Mouse (Mus musculus) lung, postnatal 36 days (tissue): ENCODE measurements at regions not wholly inside any gene's neighbourhood (a gene's known extent, or its start where the extent isn't known, plus 50 kb on each side); places are given as distances from the start of the nearest gene placed in this dataset.

ENCODE experiments used
- DNase-seq: peaks from one replicate; pipeline ENCODE4 v3.0.0; 2022; ENCODE audit warnings: mixed read lengths

DNA sequence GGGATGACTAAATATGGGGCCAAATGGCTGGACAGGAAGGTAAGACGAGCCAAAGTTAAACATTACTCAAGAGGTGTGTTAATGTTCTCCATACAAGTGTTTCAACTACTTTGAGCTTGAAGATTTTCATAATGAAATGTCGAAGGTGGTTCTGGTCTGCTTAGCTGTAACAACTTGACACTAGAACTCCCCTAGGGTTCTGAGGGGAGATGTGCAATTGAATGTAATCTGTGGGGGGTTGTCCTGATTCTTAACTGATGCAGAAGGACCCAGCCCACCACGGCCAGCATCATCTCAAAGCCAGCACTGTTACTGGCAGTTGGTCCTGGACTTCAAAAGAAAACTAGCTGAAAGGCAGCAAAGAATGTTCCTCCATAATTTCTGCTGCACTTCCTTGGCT, 55.3 kb downstream of the Gpr88 start:
- no peak for DNase-seq

DNA sequence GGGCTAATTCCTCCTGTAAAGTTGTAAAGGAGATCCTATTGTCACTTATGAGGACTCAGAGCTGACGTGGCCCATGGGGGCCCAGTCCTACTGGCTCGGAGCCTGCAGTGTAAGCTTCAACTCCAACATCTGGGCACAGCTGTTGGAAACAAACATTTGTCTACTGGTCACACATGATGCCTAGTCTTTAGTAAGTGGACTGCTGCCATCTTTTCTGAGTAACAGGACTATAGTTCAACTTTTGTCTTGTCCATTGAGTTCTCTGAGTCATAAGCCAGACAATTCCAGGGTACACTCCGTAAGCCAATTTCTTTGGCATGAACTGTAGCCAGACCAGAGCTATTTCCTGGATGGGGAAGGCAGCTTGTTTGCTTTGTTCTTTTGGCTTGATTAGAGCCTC, 58.6 kb downstream of the Gpr88 start:
- DNase-seq, result peak; percentile 71

DNA sequence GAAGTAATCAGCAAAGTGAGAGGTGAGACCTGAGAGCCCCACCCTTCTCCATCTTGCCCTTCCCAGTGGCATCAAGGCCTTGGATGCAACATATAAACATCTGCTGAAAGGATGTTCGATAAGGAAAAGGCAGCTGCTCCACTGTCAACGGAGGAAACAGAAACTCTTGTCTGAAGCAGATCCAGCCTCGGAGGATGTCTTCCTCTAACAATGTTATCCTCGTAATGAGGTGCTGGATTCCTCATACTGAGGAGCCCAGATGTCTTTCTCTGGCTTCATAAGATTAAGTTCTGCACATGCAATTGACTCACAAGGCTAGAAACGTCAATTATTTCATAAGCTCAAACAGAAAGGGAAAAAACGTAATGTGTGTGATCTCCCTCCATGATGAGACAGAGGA, 61.8 kb upstream of the Vcam1 start:
- peak; percentile 37 for DNase-seq

DNA sequence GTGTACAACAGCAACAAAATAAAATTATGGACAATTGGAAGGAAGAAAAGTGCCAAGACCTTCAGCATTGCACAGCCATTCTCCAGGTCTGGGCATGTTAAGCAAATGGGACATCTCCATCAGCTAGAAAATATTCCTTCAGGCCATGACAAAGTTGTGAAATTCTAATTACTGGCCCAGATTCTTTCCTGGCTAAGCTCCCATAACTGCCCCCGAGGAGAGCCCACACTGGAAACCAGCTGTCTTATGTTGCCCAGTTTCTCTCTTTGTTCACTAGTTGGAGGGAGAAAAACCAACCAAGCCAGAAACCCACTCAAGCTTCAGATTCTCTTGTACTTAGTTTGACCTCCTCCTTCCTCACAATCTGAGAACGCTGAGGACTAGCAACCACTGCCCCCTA, 61.2 kb upstream of the Vcam1 start:
- peak; percentile 49 for DNase-seq

DNA sequence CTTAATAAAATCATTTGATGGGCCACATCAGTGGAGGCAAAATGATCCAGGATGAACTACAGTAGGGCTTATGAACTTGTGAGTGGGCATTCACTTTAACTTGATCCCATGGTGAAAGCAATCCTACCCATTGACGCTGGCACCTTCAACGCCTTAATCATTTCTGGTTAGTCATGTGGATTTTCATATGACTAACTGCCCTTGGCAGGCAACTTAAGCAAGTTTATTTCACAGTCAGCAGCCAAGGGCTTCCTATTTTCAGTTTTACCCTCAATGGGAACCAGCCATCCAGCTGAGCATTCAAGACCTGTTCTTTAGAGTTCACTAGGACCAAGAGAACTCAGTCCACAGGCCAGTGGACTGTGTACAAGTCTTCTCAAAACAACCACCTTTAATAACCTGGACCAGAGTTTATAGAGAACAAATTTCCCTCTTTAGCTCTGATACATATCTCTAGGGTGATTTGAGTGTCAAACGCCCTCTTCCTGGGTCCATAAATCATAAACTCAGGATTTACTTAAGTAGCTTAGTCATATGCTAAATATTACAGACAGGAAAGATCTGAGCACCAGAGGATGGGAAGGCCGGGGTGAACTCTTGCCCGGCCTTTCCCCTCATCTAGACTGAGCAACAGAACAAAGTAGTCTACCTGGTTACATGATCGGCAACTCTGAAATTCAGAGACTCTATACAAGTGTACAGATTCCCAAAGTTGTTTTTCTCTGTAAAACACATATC, 60.0 kb upstream of the Vcam1 start:
- DNase-seq, result peak; percentile 38

DNA sequence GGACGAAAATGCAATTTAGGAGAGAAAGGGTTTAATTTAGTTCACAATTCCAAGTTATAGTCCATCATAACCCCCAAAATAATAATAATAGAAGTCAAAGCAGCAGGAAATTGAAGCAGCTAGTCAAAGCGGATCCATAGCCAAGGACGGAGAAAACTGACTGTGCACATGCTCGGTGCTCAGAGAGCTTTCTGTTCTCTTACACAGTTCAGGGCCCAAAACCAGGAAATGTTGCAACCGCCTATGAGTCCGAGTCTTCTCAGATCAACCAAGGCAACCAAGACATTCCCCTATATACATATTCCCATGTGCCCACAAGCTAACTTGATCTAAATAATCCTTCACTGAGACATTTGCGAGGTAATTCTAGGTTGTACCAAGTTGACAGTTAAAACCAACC, 55.7 kb upstream of the Vcam1 start:
- peak; percentile 55 for DNase-seq

DNA sequence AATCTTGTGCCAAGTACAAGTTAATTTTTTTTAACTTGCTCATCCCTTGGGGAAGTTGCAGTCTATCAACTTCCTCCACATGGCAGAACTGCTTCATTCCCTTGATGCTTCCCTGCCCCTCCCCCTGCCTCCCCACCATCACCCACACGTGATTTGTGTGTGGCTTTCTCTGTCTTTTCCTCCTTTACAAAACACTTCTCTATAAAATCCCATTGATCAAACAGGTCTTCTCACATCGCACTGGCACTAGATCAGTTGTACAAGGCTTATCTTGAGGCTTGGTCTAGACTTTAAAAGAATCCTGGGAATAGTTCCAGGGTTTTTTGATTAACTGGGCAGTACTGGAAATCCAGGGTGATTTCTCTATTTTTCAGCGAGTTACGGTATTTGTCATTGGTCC, 55.0 kb upstream of the Vcam1 start:
- DNase-seq, result peak; percentile 60

DNA sequence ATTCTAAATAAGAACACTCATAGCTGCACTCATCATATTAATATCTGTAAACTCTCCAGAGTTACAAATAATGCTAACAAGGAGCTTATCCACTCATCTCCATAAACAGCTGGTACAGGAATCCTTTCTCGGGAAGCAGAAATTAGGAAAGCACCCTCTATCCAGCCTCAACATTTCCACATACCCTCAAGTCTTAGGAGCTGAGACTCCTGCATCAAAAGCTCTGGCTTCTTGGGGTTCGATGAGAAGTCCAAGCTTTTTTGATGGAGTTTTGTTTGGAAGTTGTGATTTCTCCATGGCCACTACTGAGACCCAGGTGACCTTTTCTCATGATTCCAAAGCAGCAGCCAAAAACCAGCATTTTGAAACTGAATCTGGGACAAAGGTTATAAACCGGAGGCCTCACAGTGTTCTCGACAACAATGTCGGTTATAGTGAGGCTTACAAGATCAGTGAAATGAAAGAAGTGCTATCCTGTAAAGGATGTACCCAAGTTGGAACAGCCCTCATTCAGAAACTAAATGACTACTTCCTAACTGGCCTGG, 50.9 kb upstream of the Vcam1 start:
- DNase-seq, result peak; percentile 39
